Mouse (Mus musculus): ENCODE measurements at regions not wholly inside any gene's neighbourhood (a gene's known extent, or its start where the extent isn't known, plus 50 kb on each side); places are given as distances from the start of the nearest gene placed in this dataset.

DNA sequence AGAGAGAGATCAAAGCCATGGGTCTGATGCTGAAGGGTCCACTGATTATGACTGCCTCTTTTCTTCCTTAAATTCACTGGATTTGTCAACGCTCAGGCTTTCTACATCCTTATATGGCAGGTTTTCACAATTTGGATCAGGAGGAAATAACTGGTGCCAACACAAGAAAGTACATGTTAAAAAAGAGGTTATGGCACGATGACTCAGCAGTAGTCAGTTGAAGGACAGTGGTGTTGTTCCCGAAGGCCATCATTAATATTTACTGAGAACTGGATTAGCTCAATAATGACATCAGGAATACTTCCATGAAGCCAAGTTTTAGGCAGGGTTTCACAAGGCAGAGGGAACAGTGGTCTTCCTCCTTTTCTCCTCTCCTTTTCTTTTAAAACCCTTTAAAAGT, 179.6 kb downstream of the Car2 start:
- Histone ChIP-seq H3K36me3 (ENCODE audit: control insufficient read depth, insufficient read depth, low read length) (no peaks in the 10 kb centered on the region), H3K27ac (ENCODE audit: control insufficient read depth, insufficient read depth, low read depth, low read length) (no peak overlapping the region), H3K4me3 (ENCODE audit: control insufficient read depth, low read depth, low read length) (no peak overlapping the region), H3K27me3 (ENCODE audit: control insufficient read depth, insufficient read depth, low read length) (no peaks in the 10 kb centered on the region), H3K4me1 (ENCODE audit: control insufficient read depth, insufficient read depth, low read length) (no peaks in the 10 kb centered on the region)
- no peak for TF ChIP-seq CTCF (IDR thresholded peaks at IDR 0.05; ENCODE audit: control insufficient read depth, insufficient read depth, insufficient replicate concordance, low read depth, low read length)
- no peak for TF ChIP-seq POLR2A (IDR thresholded peaks at IDR 0.05; ENCODE audit: control insufficient read depth, low read depth, low read length)

DNA sequence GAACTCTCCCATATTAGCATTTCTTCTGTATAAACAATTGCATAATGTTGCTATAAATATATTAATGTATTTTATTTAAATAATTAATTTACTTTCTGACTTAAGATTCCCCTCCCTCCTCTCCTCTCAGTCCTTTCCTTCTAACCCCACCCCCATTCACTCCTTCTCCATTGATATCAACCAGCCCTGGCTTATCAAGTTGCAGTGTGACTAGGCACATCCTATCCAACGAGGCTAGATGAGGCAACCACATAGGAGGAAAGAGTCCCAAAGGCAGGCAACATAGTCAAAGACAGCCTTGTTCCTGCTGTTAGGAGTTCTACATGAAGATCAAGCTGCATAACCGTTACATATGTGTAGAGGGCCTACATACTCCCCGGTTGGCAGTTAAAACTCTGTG, 182.2 kb downstream of the Car2 start:
- no peaks in the 10 kb centered on the region for H3K4me1 ChIP-seq (ENCODE audit: control insufficient read depth, insufficient read depth, low read length)
- H3K36me3 ChIP-seq (ENCODE audit: control insufficient read depth, insufficient read depth, low read length) = no peaks in the 10 kb centered on the region
- no peaks in the 10 kb centered on the region for H3K27me3 ChIP-seq (ENCODE audit: control insufficient read depth, insufficient read depth, low read length)
- H3K4me3 ChIP-seq (ENCODE audit: control insufficient read depth, low read depth, low read length) = no peak overlapping the region
- TF ChIP-seq POLR2A (IDR thresholded peaks at IDR 0.05; ENCODE audit: control insufficient read depth, low read depth, low read length) = no peak
- TF ChIP-seq CTCF (IDR thresholded peaks at IDR 0.05; ENCODE audit: control insufficient read depth, insufficient read depth, insufficient replicate concordance, low read depth, low read length) = no peak
- no peak overlapping the region for H3K27ac ChIP-seq (ENCODE audit: control insufficient read depth, insufficient read depth, low read depth, low read length)

DNA sequence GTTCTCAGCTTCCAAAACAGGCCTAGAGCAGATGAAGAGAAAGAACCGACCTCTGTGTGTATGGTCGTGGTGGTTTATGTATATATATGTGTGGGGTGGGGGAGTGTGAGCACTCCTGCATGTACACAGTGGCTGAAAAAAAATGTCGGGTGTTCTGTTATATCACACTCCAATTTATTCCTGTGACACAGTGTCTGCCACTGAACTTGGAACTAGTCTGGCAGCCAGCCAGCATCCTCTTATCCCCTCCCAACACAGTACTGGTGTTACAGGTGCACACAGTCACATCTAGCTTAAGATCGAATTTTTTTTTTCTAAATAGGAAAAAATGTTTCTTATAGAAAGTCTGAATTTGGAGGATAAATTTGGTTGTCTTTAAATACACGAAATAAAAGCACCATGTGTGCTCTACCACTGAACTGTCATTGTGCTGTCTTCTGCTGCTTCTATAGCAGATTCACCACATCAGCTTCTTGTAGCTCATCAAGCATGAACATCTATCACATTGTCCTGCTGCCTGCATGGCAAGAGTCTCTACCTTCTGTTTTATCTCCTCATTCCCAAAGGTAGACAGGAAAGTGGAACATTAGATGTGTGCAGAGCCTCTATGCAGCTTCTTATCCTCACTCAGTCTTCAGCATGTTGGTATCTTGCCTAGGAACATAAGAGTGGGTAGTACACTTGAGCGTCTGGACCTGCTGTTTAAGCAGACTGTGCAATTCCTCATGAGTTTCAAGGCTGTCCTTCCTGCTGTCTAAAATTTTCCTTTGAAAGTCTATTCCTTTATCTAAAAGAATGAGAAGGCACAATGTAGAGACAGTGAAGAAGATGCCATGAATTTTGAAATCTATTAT, 185.2 kb downstream of the Car2 start:
- TF ChIP-seq POLR2A (IDR thresholded peaks at IDR 0.05; ENCODE audit: control insufficient read depth, low read depth, low read length) (no peak), CTCF (IDR thresholded peaks at IDR 0.05; ENCODE audit: control insufficient read depth, insufficient read depth, insufficient replicate concordance, low read depth, low read length) (no peak)
- Histone ChIP-seq H3K4me3 (ENCODE audit: control insufficient read depth, low read depth, low read length) (no peak overlapping the region), H3K27ac (ENCODE audit: control insufficient read depth, insufficient read depth, low read depth, low read length) (no peak overlapping the region), H3K4me1 (ENCODE audit: control insufficient read depth, insufficient read depth, low read length) (no peaks in the 10 kb centered on the region), H3K27me3 (ENCODE audit: control insufficient read depth, insufficient read depth, low read length) (no peaks in the 10 kb centered on the region), H3K36me3 (ENCODE audit: control insufficient read depth, insufficient read depth, low read length) (no peaks in the 10 kb centered on the region)

DNA sequence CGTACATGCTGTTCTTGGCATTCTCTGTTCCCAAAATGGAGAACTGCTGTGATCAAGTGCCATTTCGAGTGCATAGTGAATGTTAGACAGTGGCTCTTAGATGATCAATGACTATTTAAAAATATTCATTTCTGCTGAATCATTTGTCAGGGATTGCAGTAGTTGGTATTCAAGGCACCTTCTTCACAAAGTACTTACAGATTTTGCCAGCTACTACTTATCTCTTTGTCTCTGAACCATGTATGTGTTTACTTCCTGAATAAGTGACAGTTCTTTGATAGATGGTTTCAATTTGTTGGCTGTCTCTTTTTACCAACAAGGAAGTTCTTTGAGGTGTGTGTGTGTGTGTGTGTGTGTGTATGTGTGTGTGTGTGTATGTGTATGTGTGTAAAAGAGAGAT, 187.3 kb downstream of the Car2 start:
- Histone ChIP-seq H3K27ac (ENCODE audit: control insufficient read depth, insufficient read depth, low read depth, low read length) (no peak overlapping the region), H3K27me3 (ENCODE audit: control insufficient read depth, insufficient read depth, low read length) (no peaks in the 10 kb centered on the region), H3K4me3 (ENCODE audit: control insufficient read depth, low read depth, low read length) (no peak overlapping the region), H3K4me1 (ENCODE audit: control insufficient read depth, insufficient read depth, low read length) (no peaks in the 10 kb centered on the region), H3K36me3 (ENCODE audit: control insufficient read depth, insufficient read depth, low read length) (no peaks in the 10 kb centered on the region)
- TF ChIP-seq CTCF (IDR thresholded peaks at IDR 0.05; ENCODE audit: control insufficient read depth, insufficient read depth, insufficient replicate concordance, low read depth, low read length) = no peak
- no peak for TF ChIP-seq POLR2A (IDR thresholded peaks at IDR 0.05; ENCODE audit: control insufficient read depth, low read depth, low read length)

DNA sequence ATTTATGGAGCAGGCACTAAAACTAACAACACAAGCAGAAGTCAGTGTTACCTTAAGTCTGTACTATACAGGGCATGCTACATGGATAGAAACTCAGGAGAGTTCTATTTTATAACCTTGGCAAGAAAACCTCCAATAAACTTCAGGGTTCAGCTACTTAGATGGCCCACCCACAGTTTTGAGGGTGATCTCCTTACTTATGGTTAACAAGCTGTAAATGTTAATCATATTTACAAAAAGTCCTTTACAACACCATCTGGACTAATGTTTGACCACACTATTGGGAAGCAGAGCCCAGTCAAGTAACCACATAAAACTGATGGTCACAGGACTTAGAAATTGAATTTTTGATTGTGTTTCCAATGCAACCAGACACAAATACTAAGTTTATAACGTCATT, 187.8 kb downstream of the Car2 start:
- H3K36me3 ChIP-seq (ENCODE audit: control insufficient read depth, insufficient read depth, low read length) = no peaks in the 10 kb centered on the region
- TF ChIP-seq POLR2A (IDR thresholded peaks at IDR 0.05; ENCODE audit: control insufficient read depth, low read depth, low read length) = no peak
- no peak for TF ChIP-seq CTCF (IDR thresholded peaks at IDR 0.05; ENCODE audit: control insufficient read depth, insufficient read depth, insufficient replicate concordance, low read depth, low read length)
- H3K27ac ChIP-seq (ENCODE audit: control insufficient read depth, insufficient read depth, low read depth, low read length) = no peak overlapping the region
- H3K27me3 ChIP-seq (ENCODE audit: control insufficient read depth, insufficient read depth, low read length) = no peaks in the 10 kb centered on the region
- no peak overlapping the region for H3K4me3 ChIP-seq (ENCODE audit: control insufficient read depth, low read depth, low read length)
- no peaks in the 10 kb centered on the region for H3K4me1 ChIP-seq (ENCODE audit: control insufficient read depth, insufficient read depth, low read length)

DNA sequence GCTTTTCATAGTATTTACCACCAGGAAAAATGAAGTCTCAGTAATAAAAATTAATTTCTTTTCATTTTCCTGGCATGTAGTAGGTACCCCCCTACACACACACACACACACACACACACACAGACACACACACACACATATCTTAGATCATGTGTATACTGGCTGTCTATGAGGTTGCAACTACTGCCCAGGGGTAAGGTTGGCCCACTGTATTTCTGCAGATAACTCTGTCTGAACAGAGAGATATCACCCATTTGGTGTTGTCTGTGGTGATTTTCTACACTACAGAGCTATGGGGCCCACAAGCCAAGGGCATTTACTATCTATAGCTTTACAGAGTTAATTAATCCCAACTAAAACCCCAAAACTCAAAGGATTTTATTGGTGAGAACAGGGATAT, 188.9 kb downstream of the Car2 start:
- TF ChIP-seq CTCF (IDR thresholded peaks at IDR 0.05; ENCODE audit: control insufficient read depth, insufficient read depth, insufficient replicate concordance, low read depth, low read length) = no peak
- Histone ChIP-seq H3K27me3 (ENCODE audit: control insufficient read depth, insufficient read depth, low read length) (no peaks in the 10 kb centered on the region), H3K36me3 (ENCODE audit: control insufficient read depth, insufficient read depth, low read length) (no peaks in the 10 kb centered on the region)

DNA sequence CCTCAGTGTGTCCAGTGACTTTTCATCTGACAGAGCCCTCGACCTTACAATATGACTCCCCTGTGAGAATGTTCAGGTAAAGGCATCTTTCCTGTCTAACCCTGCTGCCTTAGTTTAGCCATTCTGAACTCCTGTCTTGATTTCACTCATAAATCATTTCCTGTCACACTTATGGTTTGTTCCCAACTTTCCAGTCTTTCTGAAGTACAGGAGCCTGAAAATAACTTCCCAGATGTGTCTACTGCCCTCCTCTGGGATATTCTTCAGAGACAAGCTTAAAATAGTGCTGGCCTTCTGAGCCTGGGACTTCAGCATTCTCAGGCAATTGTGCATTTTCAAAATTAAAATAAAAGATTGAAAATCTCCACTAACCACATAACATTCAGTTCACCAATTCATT, 204.1 kb downstream of the Car2 start:
- Histone ChIP-seq H3K4me3 (ENCODE audit: control insufficient read depth, low read depth, low read length) (no peak overlapping the region), H3K4me1 (ENCODE audit: control insufficient read depth, insufficient read depth, low read length) (no peaks in the 10 kb centered on the region), H3K27ac (ENCODE audit: control insufficient read depth, insufficient read depth, low read depth, low read length) (no peak overlapping the region), H3K27me3 (ENCODE audit: control insufficient read depth, insufficient read depth, low read length) (no peaks in the 10 kb centered on the region), H3K36me3 (ENCODE audit: control insufficient read depth, insufficient read depth, low read length) (no peaks in the 10 kb centered on the region)
- TF ChIP-seq CTCF (IDR thresholded peaks at IDR 0.05; ENCODE audit: control insufficient read depth, insufficient read depth, insufficient replicate concordance, low read depth, low read length) (no peak), POLR2A (IDR thresholded peaks at IDR 0.05; ENCODE audit: control insufficient read depth, low read depth, low read length) (no peak)

More for the DNA sequence above, 188.9 kb downstream of the Car2 start:
- Histone ChIP-seq H3K4me3 (ENCODE audit: control insufficient read depth, low read depth, low read length) (no peak overlapping the region), H3K27ac (ENCODE audit: control insufficient read depth, insufficient read depth, low read depth, low read length) (no peak overlapping the region), H3K4me1 (ENCODE audit: control insufficient read depth, insufficient read depth, low read length) (no peaks in the 10 kb centered on the region)

Data from testis, adult 2 months (tissue).